Mouse (Mus musculus) stomach, embryonic 14.5 days (tissue): ENCODE measurements around the gene Bbox1. TPM values are rescaled to one million over a fixed set of nuclear protein-coding genes. Genes with fewer than 3 reads are reported as not detected.
A peak's percentile ranks its signal among the peaks of the same experiment; 100 is the strongest.

ENCODE experiments used
- ATAC-seq: fragments of 200-750 bp; cut with Nextera tagmentation; 2 replicates; pipeline ENCODE4 v1.8.0; 2017; ENCODE audit warnings: low read depth, moderate TSS enrichment; ENCODE audit not compliant: insufficient number of reproducible peaks, insufficient read depth, low FRiP score
- H3K27ac ChIP-seq: fragments of 300-500 bp; sonication (generic); 2 replicates; pipeline ENCODE4 v1.5.1; 2014; ENCODE audit warnings: mild to moderate bottlenecking, low read length, moderate library complexity, mixed read lengths
- H3K27me3 ChIP-seq: fragments of 300-500 bp; sonication (generic); 2 replicates; pipeline ENCODE4 v1.6.1; 2014; ENCODE audit warnings: low read length, control low read depth, mixed read lengths; ENCODE audit not compliant: control insufficient read depth, insufficient read depth
- H3K36me3 ChIP-seq: fragments of 300-500 bp; sonication (generic); 2 replicates; pipeline ENCODE4 v1.6.1; 2014; ENCODE audit warnings: mild to moderate bottlenecking, control low read depth, low read length, moderate library complexity, mixed read lengths; ENCODE audit not compliant: control insufficient read depth, insufficient read depth
- H3K4me1 ChIP-seq: fragments of 300-500 bp; sonication (generic); 2 replicates; pipeline ENCODE4 v1.6.1; 2014; ENCODE audit warnings: low read length, control low read depth, mixed read lengths; ENCODE audit not compliant: control insufficient read depth, insufficient read depth
- H3K4me2 ChIP-seq: fragments of 300-500 bp; sonication (generic); replicated peaks from 2 replicates; pipeline ENCODE4 v1.6.1; 2014; ENCODE audit warnings: low read depth, low read length, control low read depth
- H3K4me3 ChIP-seq: fragments of 300-500 bp; sonication (generic); 2 replicates; pipeline ENCODE4 v1.5.1; 2014; ENCODE audit warnings: low read depth, low read length, control low read depth
- H3K9ac ChIP-seq: fragments of 300-500 bp; sonication (generic); replicated peaks from 2 replicates; pipeline ENCODE4 v1.6.1; 2014; ENCODE audit warnings: low read depth, mild to moderate bottlenecking, control low read depth, low read length, moderate library complexity, mixed read lengths
- H3K9me3 ChIP-seq: fragments of 300-500 bp; sonication (generic); 2 replicates; pipeline ENCODE4 v1.6.1; 2016; ENCODE audit warnings: low read depth, low read length, control low read depth; ENCODE audit not compliant: control insufficient read depth
- WGBS: fragments of 180-500 bp; shearing (Covaris S2); extraction: QIAGEN DNeasy Blood & Tissue Kit; methylation state at CpG from one replicate; pipeline ENCODE4 v1.1.7; 2014; 5-methylcytosine and 5-hydroxymethylcytosine counted together
- polyA plus RNA-seq: library from polyadenylated mRNA; unstranded; fragments of >200 nt; fragmentation: Nextera tagmentation; extraction: Ambion mirVana; gene quantifications from 2 replicates; pipeline ENCODE4 v1.2.1, GENCODE M21; 2014

The Bbox1 gene
- polyA plus RNA-seq, 1 experiment from 2014 or later, result 0.17 TPM

DNA sequence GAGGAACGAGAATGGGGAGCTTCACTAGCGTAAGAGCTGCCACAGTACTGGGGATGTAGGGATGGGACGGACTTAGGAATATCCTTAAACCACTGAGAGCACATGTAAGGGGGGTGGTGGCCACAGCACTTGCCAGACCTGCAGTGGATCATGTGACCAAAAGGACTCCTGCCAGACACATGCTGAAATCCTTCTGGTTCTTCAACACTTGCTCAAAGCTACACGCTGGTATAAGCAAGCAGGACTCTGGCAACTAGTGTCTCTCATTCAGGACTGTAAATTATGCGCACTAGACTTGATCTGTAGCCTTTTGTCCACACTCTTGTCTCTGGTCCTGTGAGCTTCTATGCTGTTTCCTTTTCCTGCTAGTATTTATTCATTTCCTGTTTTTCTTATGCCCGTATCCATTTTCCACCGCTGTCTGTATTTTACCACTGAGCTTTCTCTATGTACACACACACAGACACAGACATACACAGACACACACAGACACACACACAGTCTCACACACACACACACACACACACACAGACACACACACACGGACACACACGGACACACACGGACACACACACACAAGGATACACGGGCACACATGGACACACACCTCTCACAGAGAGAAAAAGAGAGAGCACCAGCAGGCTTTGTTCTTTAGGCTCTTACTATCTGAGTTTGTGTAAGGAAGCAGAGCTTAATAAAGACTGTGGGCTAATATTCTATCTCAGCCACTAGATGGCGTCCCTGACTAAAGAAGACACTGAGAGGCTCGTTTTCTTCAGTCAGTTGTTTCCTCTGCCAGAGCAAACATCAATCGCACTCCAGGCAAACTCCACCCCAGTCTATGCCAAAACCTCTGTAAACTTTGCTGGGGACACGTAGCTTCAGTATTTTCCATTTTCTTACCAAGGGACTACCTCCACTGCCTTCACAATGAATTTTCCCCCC lies 84.9 kb downstream of the Bbox1 start:
- 29% methylated on average over 15 of the region's 15 CpGs for WGBS
- H3K4me1 ChIP-seq, result no peaks in the 10 kb centered on the region
- no peak overlapping the region for H3K4me3 ChIP-seq
- ATAC-seq, result peak; percentile 74; the same call in 1 of the 2 replicates
- H3K9ac ChIP-seq, result no peak overlapping the region
- H3K27me3 ChIP-seq, result no peaks in the 10 kb centered on the region
- H3K27ac ChIP-seq, result no peak overlapping the region; the same call in 1 of the 2 replicates
- H3K36me3 ChIP-seq, result no peaks in the 10 kb centered on the region
- no peaks in the 10 kb centered on the region for H3K9me3 ChIP-seq
- no peak overlapping the region for H3K4me2 ChIP-seq

DNA sequence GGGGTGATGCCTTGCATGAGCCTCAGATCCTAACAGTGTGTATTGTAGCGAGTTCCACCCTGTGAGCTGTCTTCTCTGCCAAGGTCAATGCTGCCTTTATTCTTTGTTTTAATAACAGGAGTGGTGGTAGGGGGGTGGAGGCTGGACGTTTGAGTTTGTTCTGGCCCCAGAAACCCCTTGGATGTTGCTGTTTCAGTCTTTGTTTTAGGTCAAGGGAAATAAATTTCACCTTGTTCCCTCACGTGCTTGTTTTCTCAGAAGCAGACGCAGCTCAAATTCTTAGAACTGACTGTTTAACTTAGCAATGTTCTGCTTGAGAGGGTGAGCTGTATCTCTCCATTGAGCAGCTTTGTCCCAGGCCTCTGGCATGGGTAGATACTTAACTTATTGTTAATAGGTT lies 87.9 kb downstream of the Bbox1 start:
- 36% methylated on average over 4 of the region's 4 CpGs for WGBS
- H3K4me1 ChIP-seq, result peaks cover 5% of the 10 kb centered on the region; the same call in 1 of the 2 replicates
- no peak overlapping the region for H3K9ac ChIP-seq
- no peaks in the 10 kb centered on the region for H3K27me3 ChIP-seq
- no peak overlapping the region for H3K27ac ChIP-seq
- no peaks in the 10 kb centered on the region for H3K9me3 ChIP-seq
- no peaks in the 10 kb centered on the region for H3K36me3 ChIP-seq
- no peak overlapping the region for H3K4me3 ChIP-seq
- H3K4me2 ChIP-seq, result no peak overlapping the region
- no peak for ATAC-seq

DNA sequence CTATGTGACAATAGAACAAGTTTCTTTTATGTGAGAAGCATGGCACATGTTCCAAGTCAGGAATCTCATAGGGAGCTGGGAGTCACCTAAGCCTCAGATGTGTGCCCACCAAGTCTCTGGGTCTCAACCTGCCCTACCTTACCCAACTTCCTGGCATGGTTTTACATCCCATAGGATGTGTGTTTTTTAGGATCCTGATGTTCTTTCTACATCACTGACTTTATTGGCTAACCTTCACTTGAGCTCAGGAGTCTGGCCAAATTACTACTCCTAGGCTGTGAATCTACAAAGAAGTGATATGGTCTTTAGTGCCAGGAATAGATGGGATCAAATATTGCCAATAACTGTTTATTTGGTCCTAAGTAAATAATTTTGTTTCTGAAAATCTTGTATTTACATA lies 88.4 kb downstream of the Bbox1 start:
- Histone ChIP-seq H3K4me1 (peaks cover 5% of the 10 kb centered on the region; the same call in 1 of the 2 replicates), H3K4me2 (no peak overlapping the region), H3K27ac (no peak overlapping the region), H3K27me3 (no peaks in the 10 kb centered on the region), H3K9ac (no peak overlapping the region), H3K36me3 (no peaks in the 10 kb centered on the region), H3K9me3 (no peaks in the 10 kb centered on the region), H3K4me3 (no peak overlapping the region)
- no peak for ATAC-seq

DNA sequence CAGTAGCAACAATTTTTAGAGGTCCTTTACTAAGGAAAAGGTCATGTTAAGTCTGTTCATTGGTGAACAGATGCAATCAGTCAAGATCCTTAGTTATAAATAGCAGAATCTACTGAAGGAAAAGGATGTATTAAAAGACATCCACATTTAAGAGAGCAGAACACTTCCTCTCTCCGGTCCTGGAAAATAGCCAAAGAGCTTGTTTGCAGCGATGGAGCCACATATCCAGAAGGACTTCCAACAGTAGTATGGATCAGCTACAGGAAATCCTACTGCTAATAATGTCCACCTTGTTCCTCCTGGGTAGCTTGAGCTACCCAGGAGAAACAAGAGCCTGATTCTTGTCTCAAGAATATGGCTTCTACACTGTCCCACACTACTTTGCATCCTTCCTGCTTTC lies 91.6 kb downstream of the Bbox1 start:
- H3K27me3 ChIP-seq, result no peaks in the 10 kb centered on the region
- ATAC-seq, result no peak
- 39% methylated on average over 2 of the region's 2 CpGs for WGBS

DNA sequence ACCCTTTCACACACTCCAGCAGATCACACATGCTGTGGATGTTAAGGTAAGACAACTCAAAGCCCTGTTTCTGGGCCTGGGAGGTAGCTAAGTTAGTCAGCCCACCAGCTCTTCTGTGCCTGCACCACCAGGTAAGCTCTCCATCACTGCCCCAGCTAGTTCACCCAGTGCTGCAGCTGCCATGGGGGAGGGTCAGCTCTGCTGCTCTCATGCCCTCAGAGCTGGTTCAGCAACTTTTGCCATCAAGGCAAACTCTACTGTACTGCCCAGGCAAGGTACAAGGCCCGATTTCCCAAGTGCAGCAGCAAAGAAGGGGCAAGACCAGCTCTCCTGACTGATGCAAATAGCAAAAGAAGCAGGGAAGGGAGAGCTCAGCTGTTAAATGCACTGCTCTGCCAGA lies 93.9 kb downstream of the Bbox1 start:
- Histone ChIP-seq H3K9ac (no peak overlapping the region), H3K4me2 (no peak overlapping the region), H3K27ac (no peak overlapping the region), H3K36me3 (no peaks in the 10 kb centered on the region), H3K9me3 (no peaks in the 10 kb centered on the region), H3K27me3 (no peaks in the 10 kb centered on the region), H3K4me1 (peaks cover 5% of the 10 kb centered on the region; the same call in 1 of the 2 replicates), H3K4me3 (no peak overlapping the region)
- peak; percentile 58; the same call in 1 of the 2 replicates for ATAC-seq
- 45% methylated on average over 1 of the region's 1 CpGs for WGBS

More for the DNA sequence above, 91.6 kb downstream of the Bbox1 start:
- no peak overlapping the region for H3K27ac ChIP-seq
- peaks cover 5% of the 10 kb centered on the region; the same call in 1 of the 2 replicates for H3K4me1 ChIP-seq
- H3K4me2 ChIP-seq, result no peak overlapping the region
- no peaks in the 10 kb centered on the region for H3K9me3 ChIP-seq
- no peaks in the 10 kb centered on the region for H3K36me3 ChIP-seq
- H3K9ac ChIP-seq, result no peak overlapping the region
- no peak overlapping the region for H3K4me3 ChIP-seq

DNA sequence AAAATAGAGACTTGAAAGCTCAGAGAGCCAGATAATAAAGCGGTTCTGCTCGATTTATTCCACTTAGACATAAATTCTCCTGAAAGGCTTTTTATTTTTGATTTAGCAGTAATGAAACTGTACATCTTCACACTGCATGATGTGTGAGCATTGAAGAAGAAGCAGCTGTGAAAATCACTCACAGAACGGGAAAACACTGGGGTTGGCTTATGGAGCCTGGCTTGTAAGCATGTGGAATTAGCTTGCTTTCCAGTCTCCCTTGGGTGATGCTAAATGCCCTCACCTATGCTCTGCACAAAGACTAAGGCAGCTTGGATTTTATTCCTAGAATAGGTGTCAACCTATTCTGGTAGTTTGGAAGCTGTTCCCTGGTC lies 98.7 kb downstream of the Bbox1 start:
- no peaks in the 10 kb centered on the region for H3K27me3 ChIP-seq
- H3K27ac ChIP-seq, result no peak overlapping the region
- no peaks in the 10 kb centered on the region for H3K36me3 ChIP-seq
- no peak overlapping the region for H3K9ac ChIP-seq
- no peak overlapping the region for H3K4me3 ChIP-seq
- ATAC-seq, result no peak
- no peak overlapping the region for H3K4me2 ChIP-seq
- 44% methylated on average over 3 of the region's 3 CpGs for WGBS
- H3K4me1 ChIP-seq, result peaks cover 2% of the 10 kb centered on the region; the same call in 1 of the 2 replicates
- H3K9me3 ChIP-seq, result no peaks in the 10 kb centered on the region

DNA sequence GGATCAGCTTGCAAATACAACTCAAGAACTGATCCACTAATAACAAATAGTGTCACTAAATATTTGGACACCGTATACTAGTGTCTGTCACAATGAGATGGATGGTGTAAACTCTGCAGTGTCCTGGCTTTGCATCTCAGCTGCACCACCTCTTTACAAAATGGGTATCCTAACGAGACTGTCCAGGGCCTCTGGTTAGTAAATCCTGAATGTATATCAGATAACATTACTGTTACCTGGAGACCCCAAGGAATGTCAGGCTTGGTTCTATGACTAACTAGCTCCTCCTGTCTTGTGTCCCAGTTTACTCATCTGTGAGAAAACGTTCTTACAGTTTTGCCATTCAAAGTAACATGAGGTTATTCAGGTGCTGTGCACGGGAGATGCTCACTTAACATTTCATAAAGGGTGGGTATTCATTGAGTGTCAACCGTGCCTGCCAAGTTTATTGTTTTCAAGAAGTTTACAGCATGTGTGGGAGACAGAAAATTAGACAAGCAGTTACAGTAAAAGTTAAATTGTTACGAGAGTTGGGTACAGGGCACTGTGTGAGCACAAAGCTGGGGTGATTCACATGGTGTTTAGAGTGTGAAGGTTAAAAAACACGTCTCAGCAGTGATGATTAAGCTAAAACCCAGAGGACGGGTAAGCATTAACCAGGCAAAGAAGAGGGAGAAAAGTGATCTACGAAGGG lies 99.2 kb downstream of the Bbox1 start:
- Histone ChIP-seq H3K9me3 (no peaks in the 10 kb centered on the region), H3K4me2 (no peak overlapping the region), H3K4me1 (peaks cover 7% of the 10 kb centered on the region; the same call in 1 of the 2 replicates), H3K9ac (no peak overlapping the region), H3K4me3 (no peak overlapping the region), H3K36me3 (no peaks in the 10 kb centered on the region), H3K27ac (no peak overlapping the region), H3K27me3 (no peaks in the 10 kb centered on the region)
- 37% methylated on average over 9 of the region's 9 CpGs for WGBS
- no peak for ATAC-seq

DNA sequence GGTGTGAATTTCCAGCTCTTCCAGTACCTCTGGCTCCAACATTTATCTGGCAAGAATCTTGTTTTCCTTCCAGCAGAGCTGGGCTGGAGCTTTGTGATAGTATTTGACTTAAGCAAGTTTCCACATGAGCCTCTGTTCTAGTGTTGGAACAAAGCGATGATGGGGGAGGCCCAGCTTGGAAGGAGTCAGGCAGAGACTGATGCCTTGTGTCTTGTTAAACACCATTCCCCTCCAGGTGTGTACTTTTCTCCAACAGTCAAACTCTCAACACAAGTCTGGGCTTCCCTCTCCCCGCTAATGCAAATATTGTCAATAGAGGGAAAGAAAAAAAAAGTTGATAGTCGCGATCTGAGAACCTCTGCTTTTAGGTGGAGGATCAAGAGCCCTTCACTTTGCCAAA lies 100.1 kb downstream of the Bbox1 start:
- ATAC-seq, result peak; percentile 91
- WGBS, result 56% methylated on average over 4 of the region's 4 CpGs
- H3K27ac ChIP-seq, result peak overlapping the region; percentile 21; the same call in 1 of the 2 replicates

More for the DNA sequence above, 100.1 kb downstream of the Bbox1 start:
- Histone ChIP-seq H3K4me1 (peaks cover 7% of the 10 kb centered on the region; the same call in 1 of the 2 replicates), H3K36me3 (no peaks in the 10 kb centered on the region), H3K9me3 (no peaks in the 10 kb centered on the region), H3K27me3 (no peaks in the 10 kb centered on the region), H3K9ac (no peak overlapping the region), H3K4me2 (no peak overlapping the region), H3K4me3 (no peak overlapping the region)
